Mouse (Mus musculus) CH12.LX (cell line): ENCODE measurements at regions not wholly inside any gene's neighbourhood (a gene's known extent, or its start where the extent isn't known, plus 50 kb on each side); places are given as distances from the start of the nearest gene placed in this dataset.

Experiments used
- CTCF ChIP-seq, 2 experiments: IDR thresholded peaks in 1 of 2; conservative IDR thresholded peaks in 1 of 2; 2 replicates each; pipeline ENCODE4 v1.5.1; 2011 to 2012; ENCODE audit warnings: low read depth in 2 of 2, low read length in 2 of 2, improper control_type of control experiment in 1 of 2, inconsistent platforms in 1 of 2, mild to moderate bottlenecking in 1 of 2, moderate library complexity in 1 of 2
- ELF1 ChIP-seq: IDR thresholded peaks from 2 replicates; pipeline ENCODE4 v1.6.1; 2014; ENCODE audit warnings: low read depth, mild to moderate bottlenecking, inconsistent platforms, low read length, improper control_type of control experiment
- ETS1 ChIP-seq: conservative IDR thresholded peaks from 2 replicates; pipeline ENCODE4 v1.6.1; 2012; ENCODE audit warnings: low read depth, mild to moderate bottlenecking, inconsistent platforms, low read length, improper control_type of control experiment, moderate library complexity
- MXI1 ChIP-seq: IDR thresholded peaks from 2 replicates; pipeline ENCODE4 v1.6.1; 2011; ENCODE audit warnings: mild to moderate bottlenecking, low read depth, low read length, improper control_type of control experiment
- UBTF ChIP-seq: IDR thresholded peaks from 2 replicates; pipeline ENCODE4 v1.6.1; 2012; ENCODE audit warnings: low read depth, mild to moderate bottlenecking, inconsistent platforms, low read length, improper control_type of control experiment, moderate library complexity
- ZKSCAN1 ChIP-seq: IDR thresholded peaks from 2 replicates; pipeline ENCODE4 v1.6.1; 2012; ENCODE audit warnings: low read depth, inconsistent platforms, low read length, improper control_type of control experiment, borderline replicate concordance

DNA sequence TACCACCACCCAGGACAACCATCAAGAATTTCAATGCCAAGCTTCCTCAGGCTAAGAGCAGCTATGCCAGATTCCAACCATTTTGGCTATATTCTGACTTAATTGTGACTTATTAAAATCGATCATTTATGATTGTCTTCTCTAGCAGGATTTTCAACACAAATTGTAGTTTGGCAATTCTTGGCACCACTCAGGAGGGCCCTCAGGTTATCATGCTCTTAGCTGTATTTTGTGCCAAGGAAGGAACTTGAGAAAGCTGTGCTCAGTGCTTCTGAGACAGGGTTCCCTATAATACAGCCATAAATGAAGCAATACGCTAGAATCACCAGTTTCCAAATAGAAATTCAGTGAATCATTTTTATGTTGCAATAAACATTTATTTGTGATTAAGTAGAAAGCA is 232.7 kb upstream of the Emcn start:
- TF ChIP-seq MXI1 = no peak
- no peak for TF ChIP-seq ZKSCAN1
- no peak for TF ChIP-seq CTCF (conservative IDR thresholded peaks at IDR 0.05 in 1 of 2, IDR thresholded peaks at IDR 0.05 in 1 of 2; ENCODE audit: low read depth in 2 of 2, low read length in 2 of 2)
- TF ChIP-seq ETS1 = no peak
- TF ChIP-seq UBTF = no peak
- no peak for TF ChIP-seq ELF1
